Mouse (Mus musculus) kidney, embryonic 14.5 days (tissue): Measurements from ENCODE around the gene Txndc17. TPM values are rescaled to one million over a fixed set of nuclear protein-coding genes. Genes with fewer than 3 reads are reported as not detected.

Experiments
- ATAC-seq: fragments of 200-750 bp; cut with Nextera tagmentation; 2 replicates; pipeline ENCODE4 v1.8.0; 2017; ENCODE audit warnings: moderate number of reproducible peaks, mild to moderate bottlenecking, moderate TSS enrichment, moderate library complexity; ENCODE audit not compliant: low FRiP score, low TSS enrichment
- H3K27ac ChIP-seq: fragments of 300-500 bp; sonication (generic); 2 replicates; pipeline ENCODE4 v1.5.1; 2014; ENCODE audit warnings: low read depth, mild to moderate bottlenecking, low read length, moderate library complexity, mixed read lengths
- H3K27me3 ChIP-seq: fragments of 300-500 bp; sonication (generic); 2 replicates; pipeline ENCODE4 v1.6.1; 2014; ENCODE audit warnings: mild to moderate bottlenecking, low read length; ENCODE audit not compliant: control insufficient read depth, insufficient read depth
- H3K36me3 ChIP-seq: fragments of 300-500 bp; sonication (generic); 2 replicates; pipeline ENCODE4 v1.6.1; 2014; ENCODE audit warnings: low read length, mixed read lengths; ENCODE audit not compliant: control insufficient read depth, insufficient read depth
- H3K4me1 ChIP-seq: fragments of 300-500 bp; sonication (generic); 2 replicates; pipeline ENCODE4 v1.6.1; 2014; ENCODE audit warnings: low read length, mixed read lengths; ENCODE audit not compliant: control insufficient read depth, insufficient read depth
- H3K4me2 ChIP-seq: fragments of 300-500 bp; sonication (generic); replicated peaks from 2 replicates; pipeline ENCODE4 v1.6.1; 2014; ENCODE audit warnings: low read depth, mild to moderate bottlenecking, low read length
- H3K4me3 ChIP-seq: fragments of 300-500 bp; sonication (generic); 2 replicates; pipeline ENCODE4 v1.5.1; 2014; ENCODE audit warnings: mild to moderate bottlenecking, low read length
- H3K9ac ChIP-seq: fragments of 300-500 bp; sonication (generic); 2 replicates; pipeline ENCODE4 v1.6.1; 2014; ENCODE audit warnings: low read depth, mild to moderate bottlenecking, low read length, moderate library complexity
- H3K9me3 ChIP-seq: fragments of 300-500 bp; sonication (generic); 2 replicates; pipeline ENCODE4 v1.6.1; 2016; ENCODE audit warnings: low read length; ENCODE audit not compliant: control insufficient read depth
- WGBS: fragments of 180-500 bp; shearing (Covaris S2); extraction: QIAGEN DNeasy Blood & Tissue Kit; methylation state at CpG from one replicate; pipeline ENCODE4 v1.1.7; 2014; 5-methylcytosine and 5-hydroxymethylcytosine counted together
- polyA plus RNA-seq: library from polyadenylated mRNA; unstranded; fragments of >200 nt; fragmentation: Nextera tagmentation; extraction: Ambion mirVana; gene quantifications from 2 replicates; pipeline ENCODE4 v1.2.1, GENCODE M21; 2014

Gene Txndc17
- polyA plus RNA-seq, 1 experiment from 2014 or later = 207 TPM

DNA sequence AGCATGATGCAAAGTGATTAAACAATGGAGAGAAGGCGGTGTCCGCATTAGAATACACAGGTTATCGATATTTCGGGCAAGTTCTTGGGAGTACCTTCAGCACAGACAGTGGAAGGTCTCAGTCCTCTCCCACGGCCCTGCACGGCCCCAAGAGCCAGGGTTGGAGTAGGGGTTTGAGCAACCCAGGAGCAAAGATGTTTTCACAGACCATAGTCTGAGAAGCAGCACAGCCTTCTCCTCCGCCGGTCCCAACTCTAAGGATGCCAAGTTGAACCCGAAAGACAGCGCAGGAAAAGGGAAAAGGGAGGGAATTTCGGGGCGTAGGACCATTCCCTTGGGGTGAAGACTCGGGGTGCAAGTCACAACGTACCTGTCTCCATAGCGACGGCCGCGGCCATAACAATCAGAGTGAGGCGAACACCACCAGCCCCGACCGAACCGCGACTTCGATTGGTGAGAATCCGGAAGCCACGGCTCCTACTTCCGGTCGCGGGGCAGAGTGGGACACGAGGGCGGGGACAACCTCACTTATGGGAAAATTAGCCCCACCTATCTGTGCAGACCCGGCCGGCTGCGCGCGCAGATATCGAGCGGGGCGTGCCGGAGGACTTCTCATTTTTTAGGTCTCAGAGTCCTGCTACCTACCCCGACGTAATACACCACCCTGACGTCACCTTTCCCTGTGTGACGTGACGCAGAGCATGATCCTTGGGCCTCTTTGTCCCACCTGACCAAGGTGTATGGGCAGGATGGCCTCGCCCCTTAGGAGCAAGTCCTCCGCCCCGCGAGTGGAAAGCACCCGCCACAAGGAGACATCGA lies 7.5 kb downstream of the Txndc17 start:
- Histone ChIP-seq H3K4me1 (no peaks in the 10 kb centered on the region), H3K36me3 (peaks cover 33% of the 10 kb centered on the region), H3K27ac (peak overlapping the region; percentile 55; the same call in 1 of the 2 replicates), H3K4me2 (peak overlapping the region; percentile 93), H3K27me3 (no peaks in the 10 kb centered on the region), H3K9ac (peak overlapping the region; percentile 86), H3K4me3 (peak overlapping the region; percentile 92), H3K9me3 (no peaks in the 10 kb centered on the region)
- peak; percentile 95 for ATAC-seq
- 1% methylated on average over 51 of the region's 51 CpGs for WGBS

DNA sequence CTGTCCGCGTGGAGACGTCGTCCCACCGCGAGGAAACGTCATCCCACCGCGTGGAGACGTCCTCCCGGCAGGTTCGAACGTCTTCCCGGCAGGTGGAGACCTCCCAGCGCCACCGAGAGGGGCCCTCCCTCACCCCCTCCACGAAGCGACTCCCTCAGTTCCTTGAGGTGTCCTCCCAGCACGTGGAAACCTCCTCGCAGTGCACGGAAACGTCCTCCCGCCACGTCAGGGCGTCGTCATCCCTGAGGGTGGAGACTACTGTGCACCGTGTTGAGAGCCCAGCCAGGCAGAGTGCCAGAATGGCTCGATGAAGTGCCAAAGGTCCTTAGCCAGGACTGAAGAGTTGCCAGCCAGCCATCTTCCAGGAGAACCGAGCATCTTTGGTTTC lies 8.1 kb downstream of the Txndc17 start, which contains the start of gene Med31:
TSS of gene Med31 (minus strand) at position 183 of the 388 bp plus-strand sequence.
- 2% methylated on average over 29 of the region's 29 CpGs for WGBS
- Histone ChIP-seq H3K9me3 (no peaks in the 10 kb centered on the region), H3K27ac (peak within 1 kb of the TSS; percentile 55; the same call in 1 of the 2 replicates), H3K36me3 (peaks cover 27% of the 10 kb centered on the region), H3K9ac (peak within 1 kb of the TSS; percentile 86), H3K4me3 (peak within 1 kb of the TSS; percentile 92), H3K4me2 (peak within 1 kb of the TSS; percentile 93), H3K27me3 (no peaks in the 10 kb centered on the region), H3K4me1 (no peaks in the 10 kb centered on the region)
- ATAC-seq = peak; percentile 80

DNA sequence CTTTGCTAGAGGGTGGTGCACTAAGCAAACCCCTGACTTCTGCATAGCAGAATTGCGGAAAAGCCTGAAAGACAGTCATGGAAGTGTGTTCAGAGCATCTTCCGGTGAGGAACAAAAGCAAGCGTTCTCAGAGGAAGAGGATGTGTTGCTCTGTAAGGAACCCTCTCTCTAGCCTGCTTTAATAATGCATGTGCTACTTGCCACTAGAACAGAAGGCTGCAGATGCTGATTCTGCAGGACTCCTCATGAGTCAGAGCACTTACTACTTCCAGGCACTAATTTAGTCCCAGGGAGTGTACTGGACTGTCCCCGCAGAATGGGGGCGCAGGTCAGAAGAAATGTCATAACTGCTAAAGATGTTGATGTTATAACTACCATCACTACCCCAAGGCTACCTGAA lies 9.8 kb downstream of the Txndc17 start:
- Histone ChIP-seq H3K27ac (no peak overlapping the region), H3K36me3 (peaks cover 10% of the 10 kb centered on the region), H3K9ac (no peak overlapping the region), H3K4me3 (no peak overlapping the region), H3K4me2 (no peak overlapping the region), H3K4me1 (no peaks in the 10 kb centered on the region), H3K27me3 (no peaks in the 10 kb centered on the region), H3K9me3 (no peaks in the 10 kb centered on the region)
- no peak for ATAC-seq
- WGBS = 81% methylated on average over 5 of the region's 5 CpGs

DNA sequence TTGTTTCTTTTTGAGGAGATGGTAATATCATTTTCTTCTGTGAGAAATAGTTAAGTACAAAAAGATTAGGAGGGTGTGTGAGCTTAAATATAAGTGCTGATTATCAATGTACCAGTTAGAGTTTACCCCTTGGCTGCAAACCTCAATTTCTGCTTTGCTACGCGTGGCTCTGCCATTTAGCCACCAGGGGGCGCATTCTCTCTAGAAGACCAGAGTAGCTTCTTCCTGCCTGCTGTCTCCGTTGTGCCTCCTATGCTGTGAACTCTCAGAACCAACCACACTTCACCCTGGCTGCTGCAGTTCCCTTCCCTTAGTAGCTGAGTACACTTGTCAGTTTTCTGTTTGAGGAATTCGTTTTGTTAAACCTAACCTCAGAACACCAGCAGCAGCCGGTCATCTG lies 13.9 kb downstream of the Txndc17 start:
- no peaks in the 10 kb centered on the region for H3K36me3 ChIP-seq
- H3K4me1 ChIP-seq = no peaks in the 10 kb centered on the region
- no peak overlapping the region for H3K4me2 ChIP-seq
- H3K4me3 ChIP-seq = no peak overlapping the region
- no peak overlapping the region for H3K9ac ChIP-seq
- no peak overlapping the region for H3K27ac ChIP-seq
- no peaks in the 10 kb centered on the region for H3K9me3 ChIP-seq
- 17% methylated on average over 6 of the region's 6 CpGs for WGBS
- no peaks in the 10 kb centered on the region for H3K27me3 ChIP-seq
- ATAC-seq = 0 out of 2 replicates have a peak, but pooled peaks have one; percentile 61

DNA sequence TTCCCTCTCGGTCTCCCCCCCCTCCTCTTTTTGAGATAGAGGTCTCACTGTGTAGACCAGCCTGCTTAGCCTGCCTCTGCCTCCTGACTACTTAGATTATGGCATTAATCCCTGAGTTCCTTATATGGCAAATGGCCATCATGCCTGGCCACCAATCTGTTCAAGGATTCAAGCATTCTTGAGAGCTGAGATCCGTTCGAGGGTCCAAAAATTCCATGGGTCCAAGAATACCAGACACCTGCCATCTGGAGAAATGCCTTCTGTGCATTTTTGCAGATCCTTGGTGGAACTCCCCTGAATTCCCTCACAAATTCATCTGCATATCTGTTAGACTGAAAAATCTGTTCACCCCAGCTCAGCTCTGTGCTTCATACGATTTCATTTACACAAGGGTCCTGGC lies 16.1 kb downstream of the Txndc17 start:
- WGBS = 80% methylated on average over 4 of the region's 4 CpGs
- H3K27ac ChIP-seq = no peak overlapping the region
- no peak overlapping the region for H3K4me2 ChIP-seq
- H3K36me3 ChIP-seq = no peaks in the 10 kb centered on the region
- H3K9me3 ChIP-seq = no peaks in the 10 kb centered on the region
- H3K4me1 ChIP-seq = no peaks in the 10 kb centered on the region
- H3K27me3 ChIP-seq = no peaks in the 10 kb centered on the region
- no peak overlapping the region for H3K4me3 ChIP-seq
- ATAC-seq = no peak
- no peak overlapping the region for H3K9ac ChIP-seq

DNA sequence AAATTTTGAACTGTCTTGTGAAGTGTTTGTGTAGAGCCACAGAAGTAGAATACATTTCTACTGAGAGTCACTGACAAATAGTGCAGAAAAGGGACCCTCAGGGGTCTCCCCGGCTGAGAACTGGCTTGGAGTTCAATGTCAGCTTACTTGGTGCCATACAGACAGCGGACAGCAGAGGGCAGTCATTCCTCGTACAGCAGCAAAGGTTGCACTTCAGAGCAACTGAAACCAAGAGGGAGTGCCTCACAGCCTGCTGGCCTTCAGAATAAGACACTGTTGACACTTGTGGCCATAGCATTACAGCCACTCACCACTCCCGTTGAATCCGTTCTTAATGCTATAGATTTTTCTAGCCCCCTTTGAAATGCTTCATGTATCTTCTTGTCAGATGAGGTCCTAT lies 17.5 kb downstream of the Txndc17 start:
- WGBS = 15% methylated on average over 5 of the region's 5 CpGs
- ATAC-seq = peak; percentile 76; the same call in 1 of the 2 replicates

DNA sequence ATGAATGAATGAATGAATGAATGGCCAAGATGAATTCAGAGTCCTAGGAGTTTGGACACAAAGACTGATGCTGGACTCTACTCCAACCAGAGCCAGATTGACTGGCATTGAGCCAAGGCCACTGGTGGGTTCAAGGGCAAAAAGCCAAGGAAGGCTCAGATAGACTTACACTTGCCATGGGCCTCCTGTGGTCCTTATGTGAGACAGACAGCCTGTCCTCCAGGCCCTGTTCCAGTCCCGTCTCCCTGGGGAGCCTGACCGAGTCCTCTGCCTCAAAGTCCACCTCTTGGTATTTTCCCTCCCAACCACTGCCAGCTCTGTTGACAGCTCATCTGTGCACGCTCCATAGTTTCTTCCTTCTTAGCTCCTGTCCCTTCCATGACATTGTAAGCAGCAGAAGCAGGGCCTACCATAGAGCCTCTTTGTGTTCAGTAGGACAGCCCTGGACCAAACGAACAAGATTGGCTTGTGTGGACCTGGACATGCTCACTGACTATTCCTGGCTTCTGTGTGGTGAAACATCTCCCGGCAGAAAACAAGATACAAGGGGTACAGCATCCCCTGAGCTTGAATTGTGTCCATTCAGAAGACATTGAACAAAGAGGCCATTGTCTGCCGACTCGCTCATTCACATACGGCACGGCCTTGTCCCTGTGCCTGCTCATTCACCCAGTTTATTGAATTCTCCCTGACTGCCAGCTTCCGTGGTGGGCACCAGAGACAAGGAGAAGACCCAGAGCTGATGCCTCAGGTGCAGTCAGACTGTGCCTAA lies 18.9 kb downstream of the Txndc17 start:
- Histone ChIP-seq H3K4me3 (no peak overlapping the region), H3K27ac (no peak overlapping the region), H3K36me3 (no peaks in the 10 kb centered on the region), H3K27me3 (no peaks in the 10 kb centered on the region), H3K4me2 (no peak overlapping the region), H3K4me1 (no peaks in the 10 kb centered on the region), H3K9ac (no peak overlapping the region), H3K9me3 (no peaks in the 10 kb centered on the region)
- 84% methylated on average over 10 of the region's 10 CpGs for WGBS
- ATAC-seq = no peak

More for the DNA sequence above, 17.5 kb downstream of the Txndc17 start:
- Histone ChIP-seq H3K9me3 (no peaks in the 10 kb centered on the region), H3K27ac (no peak overlapping the region), H3K9ac (no peak overlapping the region), H3K27me3 (no peaks in the 10 kb centered on the region), H3K4me1 (no peaks in the 10 kb centered on the region), H3K36me3 (no peaks in the 10 kb centered on the region), H3K4me3 (no peak overlapping the region), H3K4me2 (no peak overlapping the region)

GRCm38 (mm10) chr11:72226901-72227300 lies 19.6 kb downstream of the Txndc17 start:
- no peak overlapping the region for H3K9ac ChIP-seq
- H3K27me3 ChIP-seq = no peaks in the 10 kb centered on the region
- H3K9me3 ChIP-seq = no peaks in the 10 kb centered on the region
- no peak for ATAC-seq
- no peaks in the 10 kb centered on the region for H3K4me1 ChIP-seq
- no peaks in the 10 kb centered on the region for H3K36me3 ChIP-seq
- H3K4me2 ChIP-seq = no peak overlapping the region
- 90% methylated on average over 6 of the region's 6 CpGs for WGBS
- no peak overlapping the region for H3K27ac ChIP-seq
- H3K4me3 ChIP-seq = no peak overlapping the region

- 88% methylated on average over 4 of the region's 4 CpGs for WGBS
Measured at GRCm38 (mm10) chr11:72228513-72228912, 21.2 kb downstream of the Txndc17 start.

More at GRCm38 (mm10) chr11:72228513-72228912, 21.2 kb downstream of the Txndc17 start:
- H3K27me3 ChIP-seq = no peaks in the 10 kb centered on the region
- H3K4me1 ChIP-seq = no peaks in the 10 kb centered on the region
- H3K27ac ChIP-seq = no peak overlapping the region
- H3K9ac ChIP-seq = no peak overlapping the region
- H3K9me3 ChIP-seq = no peaks in the 10 kb centered on the region
- no peaks in the 10 kb centered on the region for H3K36me3 ChIP-seq
- H3K4me3 ChIP-seq = no peak overlapping the region
- no peak overlapping the region for H3K4me2 ChIP-seq
- no peak for ATAC-seq
